Mouse (Mus musculus) liver, postnatal 0 days (tissue): ENCODE measurements around the gene Npm1. TPM values are rescaled to one million over a fixed set of nuclear protein-coding genes. Genes with fewer than 3 reads are reported as not detected.

ENCODE experiments used
- ATAC-seq: fragments of 200-750 bp; cut with Nextera tagmentation; 2 replicates; pipeline ENCODE4 v1.8.0; 2017; ENCODE audit warnings: mild to moderate bottlenecking, moderate library complexity
- DNase-seq: peaks from one replicate; pipeline ENCODE4 v3.0.0-alpha.2; 2016
- H3K27ac ChIP-seq: fragments of 300-500 bp; sonication (generic); 2 replicates; pipeline ENCODE4 v1.5.1; 2014; ENCODE audit warnings: antibody characterized with exemption, moderate library complexity, mild to moderate bottlenecking, low read depth
- H3K27me3 ChIP-seq: fragments of 300-500 bp; sonication (generic); 2 replicates; pipeline ENCODE4 v1.6.1; 2014; ENCODE audit warnings: low read length, control low read depth, mixed read lengths; ENCODE audit not compliant: insufficient read depth
- H3K36me3 ChIP-seq: fragments of 300-500 bp; sonication (generic); replicated peaks from 2 replicates; pipeline ENCODE4 v1.6.1; 2014; ENCODE audit warnings: mild to moderate bottlenecking, control low read depth, low read length, moderate library complexity, mixed read lengths; ENCODE audit not compliant: insufficient read depth
- H3K4me1 ChIP-seq: fragments of 300-500 bp; sonication (generic); 2 replicates; pipeline ENCODE4 v1.6.1; 2014; ENCODE audit warnings: antibody characterized with exemption, mild to moderate bottlenecking, control low read depth; ENCODE audit not compliant: insufficient read depth
- H3K4me2 ChIP-seq: fragments of 300-500 bp; sonication (generic); 2 replicates; pipeline ENCODE4 v1.6.1; 2014; ENCODE audit warnings: low read depth, mild to moderate bottlenecking, low read length, moderate library complexity, mixed read lengths
- H3K4me3 ChIP-seq: fragments of 300-500 bp; sonication (generic); 2 replicates; pipeline ENCODE4 v1.5.1; 2014; ENCODE audit warnings: low read depth, low read length
- H3K9ac ChIP-seq: fragments of 300-500 bp; sonication (generic); replicated peaks from 2 replicates; pipeline ENCODE4 v1.6.1; 2014; ENCODE audit warnings: mild to moderate bottlenecking, moderate library complexity
- H3K9me3 ChIP-seq: fragments of 300-500 bp; sonication (generic); 2 replicates; pipeline ENCODE4 v1.6.1; 2016; ENCODE audit warnings: mild to moderate bottlenecking, control low read depth, low read length, mixed read lengths
- CTCF ChIP-seq: sonication (generic); IDR thresholded peaks from 2 replicates; pipeline ENCODE4 v1.5.1; 2016; ENCODE audit warnings: antibody characterized with exemption, low read depth
- EP300 ChIP-seq: IDR thresholded peaks from 2 replicates; pipeline ENCODE4 v1.6.1; 2016; ENCODE audit warnings: antibody characterized with exemption, low read depth, mild to moderate bottlenecking
- WGBS: fragments of 180-500 bp; shearing (Covaris S2); extraction: QIAGEN DNeasy Blood & Tissue Kit; methylation state at CpG from one replicate; pipeline ENCODE4 v1.1.7; 2014; ENCODE audit not compliant: insufficient replicate concordance; 5-methylcytosine and 5-hydroxymethylcytosine counted together
- polyA plus RNA-seq: library from polyadenylated mRNA; unstranded; fragments of >200 nt; fragmentation: Nextera tagmentation; extraction: Ambion mirVana; gene quantifications from 2 replicates; pipeline ENCODE4 v1.2.1, GENCODE M21; 2015

Gene Npm1
- polyA plus RNA-seq, 1 experiment from 2014 or later = 321 TPM

GRCm38 (mm10) chr11:33134391-33134986, 28.5 kb downstream of the Npm1 start:
- H3K27me3 ChIP-seq = 0 out of 2 replicates have a peak, but pooled peaks cover under 1% of the 10 kb centered on the region
- WGBS = 77% methylated on average over 8 of the region's 8 CpGs
- H3K9ac ChIP-seq = no peak overlapping the region
- H3K9me3 ChIP-seq = no peaks in the 10 kb centered on the region
- H3K4me3 ChIP-seq = no peak overlapping the region
- H3K4me2 ChIP-seq = no peak overlapping the region
- no peak for ATAC-seq
- DNase-seq = no peak
- no peaks in the 10 kb centered on the region for H3K4me1 ChIP-seq
- TF ChIP-seq EP300 (no peak), CTCF (no peak)
- no peak overlapping the region for H3K27ac ChIP-seq
- H3K36me3 ChIP-seq = no peaks in the 10 kb centered on the region

GRCm38 (mm10) chr11:33132619-33133338, 30.2 kb downstream of the Npm1 start:
- Histone ChIP-seq H3K4me1 (no peaks in the 10 kb centered on the region), H3K27ac (no peak overlapping the region), H3K27me3 (no peaks in the 10 kb centered on the region), H3K9ac (no peak overlapping the region), H3K36me3 (no peaks in the 10 kb centered on the region), H3K4me2 (no peak overlapping the region), H3K4me3 (no peak overlapping the region), H3K9me3 (no peaks in the 10 kb centered on the region)
- no peak for ATAC-seq
- WGBS = 54% methylated on average over 8 of the region's 8 CpGs
- TF ChIP-seq EP300 (no peak), CTCF (no peak)
- no peak for DNase-seq

GRCm38 (mm10) chr11:33127058-33127457, 35.9 kb downstream of the Npm1 start:
- Histone ChIP-seq H3K36me3 (no peaks in the 10 kb centered on the region), H3K4me2 (no peak overlapping the region), H3K4me1 (no peaks in the 10 kb centered on the region), H3K9me3 (no peaks in the 10 kb centered on the region), H3K4me3 (no peak overlapping the region), H3K27ac (no peak overlapping the region), H3K9ac (no peak overlapping the region), H3K27me3 (peaks cover 21% of the 10 kb centered on the region)
- no peak for DNase-seq
- ATAC-seq = no peak
- TF ChIP-seq CTCF (no peak), EP300 (no peak)

- 0 out of 2 replicates have a peak overlapping the region, but pooled peaks have one; percentile 2 for H3K4me3 ChIP-seq
- peak; percentile 74 for ATAC-seq
These were observed 40.3 kb downstream of the Npm1 start for GRCm38 (mm10) chr11:33122575-33123268.

GRCm38 (mm10) chr11:33119556-33119955, 43.5 kb downstream of the Npm1 start:
- no peak for DNase-seq
- H3K27me3 ChIP-seq = peaks cover 28% of the 10 kb centered on the region

More at GRCm38 (mm10) chr11:33122575-33123268, 40.3 kb downstream of the Npm1 start:
- TF ChIP-seq CTCF (0 out of 2 replicates have a peak, but pooled peaks have one; percentile 16), EP300 (no peak)
- Histone ChIP-seq H3K36me3 (no peaks in the 10 kb centered on the region), H3K27ac (no peak overlapping the region), H3K4me2 (peak overlapping the region; percentile 56), H3K27me3 (peaks cover 28% of the 10 kb centered on the region), H3K4me1 (no peaks in the 10 kb centered on the region), H3K9ac (0 out of 2 replicates have a peak overlapping the region, but pooled peaks have one; percentile 30), H3K9me3 (no peaks in the 10 kb centered on the region)
- DNase-seq = peak; percentile 33
- 4% methylated on average over 31 of the region's 37 CpGs for WGBS

GRCm38 (mm10) chr11:33119116-33119515, 43.9 kb downstream of the Npm1 start:
- WGBS = 66% methylated on average over 7 of the region's 7 CpGs
- Histone ChIP-seq H3K9ac (no peak overlapping the region), H3K27me3 (peaks cover 28% of the 10 kb centered on the region), H3K4me3 (no peak overlapping the region), H3K9me3 (no peaks in the 10 kb centered on the region), H3K4me2 (no peak overlapping the region), H3K36me3 (no peaks in the 10 kb centered on the region), H3K4me1 (no peaks in the 10 kb centered on the region), H3K27ac (no peak overlapping the region)
- no peak for DNase-seq
- no peak for ATAC-seq
- TF ChIP-seq CTCF (no peak), EP300 (no peak)

More at GRCm38 (mm10) chr11:33119556-33119955, 43.5 kb downstream of the Npm1 start:
- no peaks in the 10 kb centered on the region for H3K4me1 ChIP-seq
- ATAC-seq = no peak
- H3K9ac ChIP-seq = no peak overlapping the region
- H3K36me3 ChIP-seq = no peaks in the 10 kb centered on the region
- no peak overlapping the region for H3K4me3 ChIP-seq
- no peak for TF ChIP-seq EP300
- no peak for TF ChIP-seq CTCF
- WGBS = 63% methylated on average over 8 of the region's 8 CpGs
- H3K27ac ChIP-seq = no peak overlapping the region
- no peak overlapping the region for H3K4me2 ChIP-seq
- no peaks in the 10 kb centered on the region for H3K9me3 ChIP-seq
